Mouse (Mus musculus) E14TG2a.4 (cell line): ENCODE results near the gene Erbb4.

Experiments used
- CTCF ChIP-seq: conservative IDR thresholded peaks from 2 replicates; pipeline ENCODE4 v1.5.1; 2014; ENCODE audit warnings: low read length
- NANOG ChIP-seq: IDR thresholded peaks from 2 replicates; pipeline ENCODE4 v1.6.1; 2014; ENCODE audit warnings: borderline replicate concordance, low read length, mixed read lengths
- POU5F1 ChIP-seq: IDR thresholded peaks from 2 replicates; pipeline ENCODE4 v1.6.1; 2014; ENCODE audit warnings: low read length, borderline replicate concordance

- TF ChIP-seq CTCF (no peak), POU5F1 (no peak), NANOG (no peak)
These were observed 1018.2 kb downstream of the Erbb4 start for GRCm38 (mm10) chr1:68089623-68090022.
